Mouse (Mus musculus) embryonic facial prominence, embryonic 12.5 days (tissue): Measurements from ENCODE around the gene Cfdp1. TPM values are rescaled to one million over a fixed set of nuclear protein-coding genes. Genes with fewer than 3 reads are reported as not detected.
"Not testable (repeated sequence)": the region's sequence is repeated elsewhere in the genome, so short reads cannot be mapped to it uniquely, and the experiment has no call there.

Experiments
- ATAC-seq: fragments of 200-750 bp; cut with Nextera tagmentation; 2 replicates; pipeline ENCODE4 v1.8.0; 2017; ENCODE audit not compliant: insufficient number of reproducible peaks, insufficient read depth, low FRiP score, low TSS enrichment
- H3K27ac ChIP-seq: fragments of 300-500 bp; sonication (generic); 2 replicates; pipeline ENCODE4 v1.5.1; 2016; ENCODE audit warnings: mild to moderate bottlenecking
- H3K27me3 ChIP-seq: fragments of 300-500 bp; sonication (generic); 2 replicates; pipeline ENCODE4 v1.6.1; 2016; ENCODE audit warnings: mild to moderate bottlenecking, moderate library complexity
- H3K36me3 ChIP-seq: fragments of 300-500 bp; sonication (generic); 2 replicates; pipeline ENCODE4 v1.6.1; 2016; ENCODE audit warnings: mild to moderate bottlenecking
- H3K4me1 ChIP-seq: fragments of 300-500 bp; sonication (generic); 2 replicates; pipeline ENCODE4 v1.6.1; 2016
- H3K4me2 ChIP-seq: fragments of 300-500 bp; sonication (generic); replicated peaks from 2 replicates; pipeline ENCODE4 v1.6.1; 2016; ENCODE audit warnings: mild to moderate bottlenecking, moderate library complexity
- H3K4me3 ChIP-seq: fragments of 300-500 bp; sonication (generic); 2 replicates; pipeline ENCODE4 v1.5.1; 2016; ENCODE audit warnings: mild to moderate bottlenecking
- H3K9ac ChIP-seq: fragments of 300-500 bp; sonication (generic); 2 replicates; pipeline ENCODE4 v1.6.1; 2016; ENCODE audit warnings: mild to moderate bottlenecking, moderate library complexity
- H3K9me3 ChIP-seq: fragments of 300-500 bp; sonication (generic); 2 replicates; pipeline ENCODE4 v1.6.1; 2016; ENCODE audit warnings: mild to moderate bottlenecking, moderate library complexity
- WGBS: fragments of 180-500 bp; shearing (Covaris S2); methylation state at CpG from one replicate; pipeline ENCODE4 v1.1.7; 2016; 5-methylcytosine and 5-hydroxymethylcytosine counted together
- polyA plus RNA-seq: library from polyadenylated mRNA; unstranded; fragments of >200 nt; fragmentation: Nextera tagmentation; extraction: Ambion mirVana; gene quantifications from 2 replicates; pipeline ENCODE4 v1.2.1, GENCODE M21; 2016

Cfdp1 gene
- polyA plus RNA-seq, 1 experiment from 2014 or later, result 250 TPM

- H3K9me3 ChIP-seq, H3K4me1 ChIP-seq, H3K27ac ChIP-seq, ATAC-seq, H3K36me3 ChIP-seq, H3K27me3 ChIP-seq: not testable (repeated sequence)
- peak overlapping the region; percentile 79 for H3K4me2 ChIP-seq
- peak overlapping the region; percentile 92 for H3K9ac ChIP-seq
- 62% methylated on average over 12 of the region's 12 CpGs for WGBS
- peak overlapping the region; percentile 95 for H3K4me3 ChIP-seq
These were observed 872 bp downstream of the Cfdp1 start for GRCm38 (mm10) chr8:111853219-111853618.

- Histone ChIP-seq H3K9ac (no peak overlapping the region), H3K27ac (no peak overlapping the region), H3K4me2 (no peak overlapping the region), H3K36me3 (peaks cover 23% of the 10 kb centered on the region), H3K4me3 (no peak overlapping the region), H3K27me3 (no peaks in the 10 kb centered on the region), H3K4me1 (no peaks in the 10 kb centered on the region; the same call in 1 of the 2 replicates), H3K9me3 (no peaks in the 10 kb centered on the region)
- WGBS, result 98% methylated on average over 6 of the region's 6 CpGs
- ATAC-seq, result no peak
These were observed 7.3 kb downstream of the Cfdp1 start for GRCm38 (mm10) chr8:111846746-111847145.

- H3K4me2 ChIP-seq, result no peak overlapping the region
- ATAC-seq, result no peak
- no peak overlapping the region for H3K9ac ChIP-seq
- H3K4me1 ChIP-seq, result no peaks in the 10 kb centered on the region
- no peaks in the 10 kb centered on the region for H3K9me3 ChIP-seq
- H3K27ac ChIP-seq, result no peak overlapping the region
- no peak overlapping the region for H3K4me3 ChIP-seq
- 57% methylated on average over 1 of the region's 1 CpGs for WGBS
- H3K36me3 ChIP-seq, result peaks cover 47% of the 10 kb centered on the region
- no peaks in the 10 kb centered on the region for H3K27me3 ChIP-seq
These were observed 18.6 kb downstream of the Cfdp1 start for GRCm38 (mm10) chr8:111835540-111835939.

- H3K4me3 ChIP-seq, result no peak overlapping the region
- no peaks in the 10 kb centered on the region for H3K4me1 ChIP-seq
- WGBS, result 61% methylated on average over 6 of the region's 6 CpGs
- no peaks in the 10 kb centered on the region for H3K9me3 ChIP-seq
- H3K27me3 ChIP-seq, result no peaks in the 10 kb centered on the region
- no peak overlapping the region for H3K4me2 ChIP-seq
- no peak for ATAC-seq
- H3K27ac ChIP-seq, result peak overlapping the region; percentile 25; the same call in 1 of the 2 replicates
- no peak overlapping the region for H3K9ac ChIP-seq
- peaks cover 48% of the 10 kb centered on the region for H3K36me3 ChIP-seq
These were observed 20.1 kb downstream of the Cfdp1 start for GRCm38 (mm10) chr8:111834011-111834410.

GRCm38 (mm10) chr8:111832983-111833382 is 21.1 kb downstream of the Cfdp1 start:
- H3K4me2 ChIP-seq, result no peak overlapping the region
- H3K9ac ChIP-seq, result no peak overlapping the region
- H3K4me3 ChIP-seq, result no peak overlapping the region
- H3K27me3 ChIP-seq, result no peaks in the 10 kb centered on the region
- no peak overlapping the region for H3K27ac ChIP-seq
- H3K36me3 ChIP-seq, result peaks cover 43% of the 10 kb centered on the region
- H3K4me1 ChIP-seq, result no peaks in the 10 kb centered on the region
- WGBS, result 74% methylated on average over 5 of the region's 5 CpGs
- no peaks in the 10 kb centered on the region for H3K9me3 ChIP-seq
- no peak for ATAC-seq

GRCm38 (mm10) chr8:111831996-111832395 is 22.1 kb downstream of the Cfdp1 start:
- WGBS, result 68% methylated on average over 4 of the region's 4 CpGs
- peaks cover 45% of the 10 kb centered on the region for H3K36me3 ChIP-seq
- H3K27ac ChIP-seq, result no peak overlapping the region
- no peaks in the 10 kb centered on the region for H3K27me3 ChIP-seq
- no peaks in the 10 kb centered on the region for H3K4me1 ChIP-seq
- ATAC-seq, result no peak
- no peak overlapping the region for H3K4me2 ChIP-seq
- no peak overlapping the region for H3K4me3 ChIP-seq
- H3K9ac ChIP-seq, result no peak overlapping the region
- H3K9me3 ChIP-seq, result no peaks in the 10 kb centered on the region

- 80% methylated on average over 6 of the region's 6 CpGs for WGBS
- Histone ChIP-seq H3K27me3 (no peaks in the 10 kb centered on the region), H3K9ac (no peak overlapping the region), H3K36me3 (peaks cover 56% of the 10 kb centered on the region), H3K4me1 (no peaks in the 10 kb centered on the region), H3K4me2 (no peak overlapping the region), H3K4me3 (no peak overlapping the region), H3K27ac (no peak overlapping the region), H3K9me3 (no peaks in the 10 kb centered on the region)
- no peak for ATAC-seq
These were observed 25.5 kb downstream of the Cfdp1 start for GRCm38 (mm10) chr8:111828595-111828994.

- Histone ChIP-seq H3K4me3 (no peak overlapping the region), H3K9ac (no peak overlapping the region), H3K27ac (no peak overlapping the region), H3K36me3 (peaks cover 68% of the 10 kb centered on the region), H3K27me3 (no peaks in the 10 kb centered on the region), H3K4me1 (no peaks in the 10 kb centered on the region), H3K9me3 (no peaks in the 10 kb centered on the region), H3K4me2 (no peak overlapping the region)
- ATAC-seq, result no peak
- 74% methylated on average over 6 of the region's 6 CpGs for WGBS
These were observed 28.9 kb downstream of the Cfdp1 start for GRCm38 (mm10) chr8:111825219-111825618.

- WGBS, result 94% methylated on average over 5 of the region's 5 CpGs
- Histone ChIP-seq H3K36me3 (peaks cover 68% of the 10 kb centered on the region), H3K27me3 (no peaks in the 10 kb centered on the region), H3K9ac (no peak overlapping the region), H3K27ac (no peak overlapping the region), H3K9me3 (no peaks in the 10 kb centered on the region), H3K4me3 (no peak overlapping the region), H3K4me1 (no peaks in the 10 kb centered on the region), H3K4me2 (no peak overlapping the region)
- no peak for ATAC-seq
These were observed 29.8 kb downstream of the Cfdp1 start for GRCm38 (mm10) chr8:111824334-111824733.

- Histone ChIP-seq H3K36me3 (peaks cover 51% of the 10 kb centered on the region), H3K4me2 (no peak overlapping the region), H3K4me1 (no peaks in the 10 kb centered on the region), H3K27ac (no peak overlapping the region), H3K9me3 (no peaks in the 10 kb centered on the region), H3K9ac (no peak overlapping the region), H3K27me3 (no peaks in the 10 kb centered on the region), H3K4me3 (no peak overlapping the region)
- 86% methylated on average over 10 of the region's 10 CpGs for WGBS
- no peak for ATAC-seq
These were observed 32.9 kb downstream of the Cfdp1 start for GRCm38 (mm10) chr8:111821199-111821598.

GRCm38 (mm10) chr8:111820691-111821090 is 33.4 kb downstream of the Cfdp1 start:
- Histone ChIP-seq H3K4me2 (no peak overlapping the region), H3K36me3 (peaks cover 51% of the 10 kb centered on the region), H3K9ac (no peak overlapping the region), H3K9me3 (no peaks in the 10 kb centered on the region), H3K27me3 (no peaks in the 10 kb centered on the region), H3K27ac (0 out of 2 replicates have a peak overlapping the region, but pooled peaks have one; percentile 41), H3K4me3 (no peak overlapping the region), H3K4me1 (no peaks in the 10 kb centered on the region)
- WGBS, result 94% methylated on average over 4 of the region's 4 CpGs
- no peak for ATAC-seq

- no peak overlapping the region for H3K4me3 ChIP-seq
- 0 out of 2 replicates have a peak overlapping the region, but pooled peaks have one; percentile 41 for H3K27ac ChIP-seq
- peaks cover 48% of the 10 kb centered on the region for H3K36me3 ChIP-seq
- no peak overlapping the region for H3K9ac ChIP-seq
- no peak for ATAC-seq
- H3K4me2 ChIP-seq, result no peak overlapping the region
- no peaks in the 10 kb centered on the region for H3K9me3 ChIP-seq
- H3K27me3 ChIP-seq, result no peaks in the 10 kb centered on the region
- WGBS, result 86% methylated on average over 12 of the region's 12 CpGs
- H3K4me1 ChIP-seq, result no peaks in the 10 kb centered on the region
These were observed 34.1 kb downstream of the Cfdp1 start for GRCm38 (mm10) chr8:111820018-111820417.

GRCm38 (mm10) chr8:111818556-111818955 is 35.5 kb downstream of the Cfdp1 start:
- H3K4me1 ChIP-seq, result no peaks in the 10 kb centered on the region
- no peak for ATAC-seq
- no peaks in the 10 kb centered on the region for H3K9me3 ChIP-seq
- H3K27ac ChIP-seq, result no peak overlapping the region
- no peak overlapping the region for H3K9ac ChIP-seq
- no peak overlapping the region for H3K4me2 ChIP-seq
- 80% methylated on average over 3 of the region's 3 CpGs for WGBS
- H3K27me3 ChIP-seq, result no peaks in the 10 kb centered on the region
- no peak overlapping the region for H3K4me3 ChIP-seq
- peaks cover 41% of the 10 kb centered on the region for H3K36me3 ChIP-seq
